Mouse (Mus musculus): Measurements from ENCODE around the gene Mei1. TPM values are rescaled to one million over a fixed set of nuclear protein-coding genes. Genes with fewer than 3 reads are reported as not detected.
A peak's percentile ranks its signal among the peaks of the same experiment; 100 is the strongest.

Mei1 gene
- total and polyA plus RNA-seq, 3 experiments = 0.04 TPM; not detected in 2

GRCm38 (mm10) chr15:82063909-82064308, 5.9 kb upstream of the Mei1 start (continued):
- TF ChIP-seq MEF2A (IDR thresholded peaks at IDR 0.05; ENCODE audit: borderline replicate concordance, low read depth, low read length) (no peak), POLR2A (IDR thresholded peaks at IDR 0.05; ENCODE audit: low read depth, low read length) (no peak)

GRCm38 (mm10) chr15:82065511-82065910, 4.3 kb upstream of the Mei1 start:
- dilution Hi-C loops (cut with MboI; ENCODE audit: extremely low pct_ligation_motif_present, extremely low pct_unique_long_range_greater_than_20kb, low sequenced_read_pairs) = no loop called here

GRCm38 (mm10) chr15:82071816-82072469, 2.1 kb downstream of the Mei1 start:
- H3K4me2 ChIP-seq (ENCODE audit: insufficient read depth, low read depth, poor library complexity, severe bottlenecking) = no peak overlapping the region
- no peak for DNase-seq (ENCODE audit: extremely low read depth)
- dilution Hi-C loops (cut with MboI; ENCODE audit: extremely low pct_ligation_motif_present, extremely low pct_unique_long_range_greater_than_20kb, low sequenced_read_pairs) (no loop called here), in situ Hi-C loops (cut with MboI; ENCODE audit: low pct_ligation_motif_present, low pct_unique_long_range_greater_than_20kb, low sequenced_read_pairs) (no loop called here)
- H3K4me3 ChIP-seq (replicated peaks in 1 of 3; ENCODE audit: low read depth in 2 of 3, low read length in 2 of 3, poor library complexity in 1 of 3) = no peak overlapping the region
- TF ChIP-seq ETS1 (conservative IDR thresholded peaks at IDR 0.05; ENCODE audit: low read depth, low read length) = no peak
- TF ChIP-seq E2F4 (IDR thresholded peaks at IDR 0.05; ENCODE audit: insufficient replicate concordance, low read depth, low read length) = no peak
- no peak for TF ChIP-seq HCFC1 (IDR thresholded peaks at IDR 0.05; ENCODE audit: low read depth, low read length)
- no peak for TF ChIP-seq PAX5 (IDR thresholded peaks at IDR 0.05; ENCODE audit: low read length)
- TF ChIP-seq UBTF (IDR thresholded peaks at IDR 0.05; ENCODE audit: low read depth, low read length) = no peak
- H3K36me3 ChIP-seq (replicated peaks in 1 of 2; ENCODE audit: control insufficient read depth in 1 of 2, insufficient read depth in 1 of 2, low read length in 1 of 2) = no peaks in the 10 kb centered on the region
- H3K9ac ChIP-seq (ENCODE audit: insufficient read depth, low read depth) = no peak overlapping the region
- no peaks in the 10 kb centered on the region for H3K79me2 ChIP-seq (replicated peaks; ENCODE audit: control insufficient read depth, extremely low read depth, insufficient read depth, poor library complexity, severe bottlenecking)
- H3K4me1 ChIP-seq (ENCODE audit: control insufficient read depth in 1 of 2, insufficient read depth in 2 of 2) = no peaks in the 10 kb centered on the region
- H3K27me3 ChIP-seq (replicated peaks) = peaks cover 8% of the 10 kb centered on the region
- H3K9me3 ChIP-seq (replicated peaks; ENCODE audit: low read length) = no peaks in the 10 kb centered on the region
- no peak overlapping the region for H3K27ac ChIP-seq (ENCODE audit: insufficient read depth, low read depth)

More at GRCm38 (mm10) chr15:82065511-82065910, 4.3 kb upstream of the Mei1 start:
- H3K79me2 ChIP-seq (replicated peaks; ENCODE audit: control insufficient read depth, extremely low read depth, insufficient read depth, poor library complexity, severe bottlenecking) = no peaks in the 10 kb centered on the region
- TF ChIP-seq JUN (IDR thresholded peaks at IDR 0.05; ENCODE audit: insufficient read depth, low read depth, low read length) (no peak), KAT2A (IDR thresholded peaks at IDR 0.05; ENCODE audit: insufficient replicate concordance, low read length) (no peak), ELF1 (IDR thresholded peaks at IDR 0.05; ENCODE audit: low read depth, low read length) (peak; percentile 70), IRF4 (IDR thresholded peaks at IDR 0.05; ENCODE audit: low read depth, low read length) (no peak), HCFC1 (IDR thresholded peaks at IDR 0.05; ENCODE audit: low read depth, low read length) (no peak), MXI1 (IDR thresholded peaks at IDR 0.05; ENCODE audit: low read depth, low read length) (no peak), ZMIZ1 (IDR thresholded peaks at IDR 0.05; ENCODE audit: low read depth, low read length) (no peak), POLR2A (IDR thresholded peaks at IDR 0.05; ENCODE audit: low read depth, low read length) (no peak), RAD21 (IDR thresholded peaks at IDR 0.05; ENCODE audit: low read depth, low read length) (peak; percentile 74), POLR2AphosphoS2 (IDR thresholded peaks at IDR 0.05; ENCODE audit: low read depth, low read length) (no peak), ZKSCAN1 (IDR thresholded peaks at IDR 0.05; ENCODE audit: borderline replicate concordance, low read depth, low read length) (no peak), ZC3H11A (IDR thresholded peaks at IDR 0.05; ENCODE audit: low read depth, low read length) (peak; percentile 31), MAFK (IDR thresholded peaks at IDR 0.05; ENCODE audit: insufficient replicate concordance, low read length) (no peak), NRF1 (IDR thresholded peaks at IDR 0.05; ENCODE audit: low read depth, low read length) (no peak), CTCF (conservative IDR thresholded peaks at IDR 0.05 in 1 of 2, IDR thresholded peaks at IDR 0.05 in 1 of 2; ENCODE audit: low read depth in 2 of 2, low read length in 2 of 2) (peak; percentile 45 to 84), SMC3 (IDR thresholded peaks at IDR 0.05; ENCODE audit: low read depth, low read length) (peak; percentile 73), ZNF384 (IDR thresholded peaks at IDR 0.05; ENCODE audit: low read depth, low read length) (no peak), MAZ (IDR thresholded peaks at IDR 0.05; ENCODE audit: low read depth, low read length) (no peak), EP300 (IDR thresholded peaks at IDR 0.05; ENCODE audit: low read length) (no peak)
- H3K4me1 ChIP-seq (ENCODE audit: control insufficient read depth in 1 of 2, insufficient read depth in 2 of 2) = peaks cover 0 to 7% of the 10 kb centered on the region in 2 experiments; a peak in 2 of 4 replicates
- H3K27me3 ChIP-seq (replicated peaks) = peaks cover 45% of the 10 kb centered on the region
- peak; percentile 69 for DNase-seq (ENCODE audit: extremely low read depth)
- no peak overlapping the region for H3K27ac ChIP-seq (ENCODE audit: insufficient read depth, low read depth)
- in situ Hi-C loops (cut with MboI; ENCODE audit: low pct_ligation_motif_present, low pct_unique_long_range_greater_than_20kb, low sequenced_read_pairs) = loop anchor here (10.0 kb wide), 1 partner anchor 179 kb away; the partner anchor contains the start of gene Cenpm
- H3K4me3 ChIP-seq (replicated peaks in 1 of 3; ENCODE audit: low read depth in 2 of 3, low read length in 2 of 3, poor library complexity in 1 of 3) = no peak overlapping the region
- H3K4me2 ChIP-seq (ENCODE audit: insufficient read depth, low read depth, poor library complexity, severe bottlenecking) = no peak overlapping the region
- H3K9ac ChIP-seq (ENCODE audit: insufficient read depth, low read depth) = no peak overlapping the region
- H3K9me3 ChIP-seq (replicated peaks; ENCODE audit: low read length) = no peaks in the 10 kb centered on the region
- no peaks in the 10 kb centered on the region for H3K36me3 ChIP-seq (replicated peaks in 1 of 2; ENCODE audit: control insufficient read depth in 1 of 2, insufficient read depth in 1 of 2, low read length in 1 of 2)
